Mouse (Mus musculus): ENCODE measurements around the gene Abi3.

- TF ChIP-seq GATA1 (IDR thresholded peaks at IDR 0.05; ENCODE audit: borderline replicate concordance, low read length): no peak
- TF ChIP-seq FLI1 (IDR thresholded peaks at IDR 0.05; ENCODE audit: low read length): no peak
Measured at GRCm38 (mm10) chr11:95794201-95794600, 48.1 kb downstream of the Abi3 start.
